Mouse (Mus musculus): ENCODE measurements at regions not wholly inside any gene's neighbourhood (a gene's known extent, or its start where the extent isn't known, plus 50 kb on each side); places are given as distances from the start of the nearest gene placed in this dataset.

DNA sequence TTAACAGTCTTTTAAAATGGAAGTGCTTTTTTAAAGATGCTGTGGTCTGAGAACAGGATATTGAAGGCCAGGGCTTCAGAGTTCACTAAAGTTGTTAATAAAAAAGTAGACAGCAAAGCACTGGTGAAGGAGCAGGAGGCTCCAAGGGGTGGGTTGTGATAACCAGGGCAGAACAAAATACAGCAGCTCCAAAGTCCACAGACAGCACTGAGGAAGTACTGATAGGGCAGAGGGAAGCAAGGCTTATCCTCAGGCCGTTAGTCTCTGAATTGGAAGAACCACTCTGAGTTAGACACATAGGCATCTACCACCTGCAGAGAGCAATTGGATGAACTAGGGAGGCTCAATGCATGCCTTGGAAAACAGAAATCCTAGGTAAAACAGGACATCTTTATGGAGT is 62.1 kb downstream of the P2ry1 start:
- no peak for DNase-seq (ENCODE audit: low spot score)

DNA sequence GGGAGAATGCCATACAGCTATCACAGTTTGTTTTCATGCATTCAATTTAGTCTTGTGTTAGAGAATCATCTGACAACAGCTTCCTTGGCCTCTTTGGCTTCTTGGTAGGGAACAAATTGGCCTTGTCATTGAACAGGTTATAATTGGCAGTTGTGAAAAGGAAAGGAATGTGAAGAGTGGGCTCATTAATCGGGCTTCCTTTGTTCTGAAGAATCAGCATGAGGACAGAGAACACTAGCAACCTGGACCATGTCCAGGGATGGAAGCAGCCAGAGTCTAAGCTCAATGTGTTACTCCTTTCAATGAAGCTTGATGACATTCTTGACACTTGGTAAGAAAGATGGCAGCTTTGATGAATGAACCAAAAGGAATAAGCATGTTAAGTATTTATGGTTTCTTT is 64.5 kb downstream of the P2ry1 start:
- DNase-seq (ENCODE audit: low spot score): no peak

DNA sequence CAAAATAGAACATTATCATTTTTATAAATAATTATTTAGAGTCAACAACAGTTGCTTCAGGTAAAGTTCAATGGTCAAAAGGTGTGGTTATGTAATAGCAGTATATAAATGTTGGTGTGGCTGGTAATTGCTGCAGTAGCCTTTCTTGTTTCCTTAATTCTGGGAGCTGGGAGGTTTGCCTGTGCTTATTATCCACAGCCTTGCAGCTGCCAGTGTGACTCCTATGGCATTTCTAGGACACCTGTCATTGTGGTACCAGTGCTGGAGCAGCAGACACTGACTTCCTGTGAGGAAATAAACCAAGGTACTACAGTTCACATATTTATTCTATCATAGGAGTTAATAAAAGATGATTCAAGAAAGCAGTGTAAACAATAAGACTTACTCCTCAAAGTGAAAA is 65.6 kb downstream of the P2ry1 start:
- DNase-seq (ENCODE audit: low spot score): no peak

DNA sequence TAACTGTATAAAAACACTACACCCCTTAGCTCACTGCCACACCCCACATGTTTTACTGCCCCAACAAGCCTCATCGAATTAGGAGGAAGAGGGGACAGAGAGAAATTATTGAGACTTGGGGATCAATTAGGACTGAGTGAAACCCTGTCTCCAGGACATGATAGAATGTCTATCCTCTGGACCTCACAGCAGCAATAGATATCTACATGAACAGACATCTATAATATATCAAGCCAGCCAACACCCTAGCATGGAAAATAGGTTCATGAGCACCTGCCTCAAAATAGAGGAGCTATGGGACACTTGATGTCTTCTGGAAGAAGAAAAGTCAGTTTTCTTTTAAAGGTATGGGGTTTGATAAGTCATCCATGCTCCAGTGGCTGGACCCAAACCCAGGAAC is 68.4 kb downstream of the P2ry1 start:
- no peak for DNase-seq (ENCODE audit: low spot score)

DNA sequence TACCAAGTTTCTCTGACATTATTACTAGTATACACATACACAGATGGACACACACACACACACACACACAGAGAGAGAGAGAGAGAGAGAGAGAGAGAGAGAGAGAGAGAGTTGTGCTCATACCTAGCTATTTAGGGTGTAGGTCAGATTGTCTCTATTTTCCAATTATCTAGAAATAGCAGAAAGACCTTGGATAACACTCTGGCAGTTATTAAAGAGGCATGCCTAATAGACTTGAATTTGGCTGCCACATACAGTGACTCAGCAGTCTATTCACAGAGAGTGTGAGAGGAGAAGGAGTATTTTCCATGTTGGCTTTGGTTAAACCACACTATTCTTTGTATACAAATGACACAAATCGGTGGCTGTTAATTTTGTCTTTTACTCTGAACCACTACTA is 69.7 kb downstream of the P2ry1 start:
- DNase-seq (ENCODE audit: low spot score): peak; percentile 33

DNA sequence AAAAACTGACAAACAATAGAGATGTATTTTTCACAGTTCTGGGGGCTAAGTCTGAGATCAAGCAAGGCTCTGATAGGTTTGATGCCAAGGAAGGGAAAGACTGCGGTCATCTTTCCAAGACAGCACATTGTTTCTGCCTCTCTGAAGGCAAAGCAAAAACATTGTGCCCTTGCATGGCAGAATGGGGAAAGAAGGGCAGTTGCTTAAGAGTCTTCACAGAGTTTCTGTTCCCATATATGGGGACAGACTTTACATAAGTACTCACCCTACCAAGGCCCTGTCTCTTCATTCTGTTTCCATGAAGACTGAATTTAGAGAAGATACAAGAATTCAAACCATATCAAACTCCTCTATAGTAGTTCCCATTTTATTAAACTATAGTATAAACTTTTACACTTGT is 70.5 kb downstream of the P2ry1 start:
- no peak for DNase-seq (ENCODE audit: low spot score)

DNA sequence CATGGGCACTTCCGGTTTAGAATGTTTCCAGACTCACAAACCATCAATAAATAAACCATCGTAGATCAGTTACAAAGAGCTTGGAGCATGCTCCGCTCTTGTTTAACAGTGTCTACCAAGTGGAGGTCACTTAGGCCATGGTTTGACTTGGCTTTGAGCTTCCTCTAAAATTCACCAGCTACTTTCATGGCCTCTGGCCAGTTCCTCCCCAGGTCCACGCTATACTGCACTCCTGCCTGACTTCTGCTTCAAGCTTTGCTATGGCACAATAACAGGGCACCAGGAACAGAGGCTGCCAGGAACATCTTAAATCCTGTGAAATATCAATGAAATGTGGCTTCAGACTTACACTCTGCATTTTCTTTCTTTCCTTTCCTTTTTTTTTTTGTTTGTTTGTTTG is 71.2 kb downstream of the P2ry1 start:
- no peak for DNase-seq (ENCODE audit: low spot score)

DNA sequence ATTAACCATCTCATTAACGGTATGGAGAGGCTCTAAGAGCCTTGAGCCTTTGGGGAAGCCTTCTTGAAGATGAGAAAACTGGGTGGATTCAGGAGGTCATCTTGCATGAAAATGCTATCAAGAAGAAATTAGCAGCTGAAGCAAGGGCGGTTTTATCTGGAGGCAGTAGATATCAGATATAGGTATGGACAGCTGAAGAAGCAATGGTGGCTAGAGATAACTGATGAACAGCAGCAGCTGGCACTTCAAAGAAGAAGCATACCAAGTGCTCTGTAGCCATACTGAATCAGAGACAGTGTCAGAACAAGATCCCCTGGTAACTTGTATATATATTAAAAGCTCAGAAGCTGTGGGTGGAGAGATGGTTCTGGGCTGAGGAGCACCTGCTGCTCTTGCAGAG is 73.2 kb downstream of the P2ry1 start:
- DNase-seq (ENCODE audit: low spot score): no peak

DNA sequence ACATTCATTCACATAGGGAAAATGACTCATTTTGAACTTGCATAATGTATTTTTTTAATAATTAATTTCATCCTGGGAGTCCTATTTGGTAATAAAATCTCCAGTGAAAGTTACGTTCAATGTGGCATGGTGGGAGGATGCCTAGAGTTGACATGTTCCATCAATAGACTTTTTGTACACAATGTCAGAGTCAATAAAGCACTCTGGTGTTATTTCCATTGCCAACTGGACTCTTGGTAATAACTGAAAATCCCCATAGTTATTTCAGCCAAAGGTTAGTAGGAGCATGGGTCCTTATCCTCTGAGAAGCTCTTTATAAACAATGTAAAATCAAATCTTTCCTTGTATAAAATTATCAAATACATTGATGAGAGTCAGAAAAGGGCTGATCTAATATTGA is 87.3 kb downstream of the P2ry1 start:
- no peak for DNase-seq (ENCODE audit: low spot score)

DNA sequence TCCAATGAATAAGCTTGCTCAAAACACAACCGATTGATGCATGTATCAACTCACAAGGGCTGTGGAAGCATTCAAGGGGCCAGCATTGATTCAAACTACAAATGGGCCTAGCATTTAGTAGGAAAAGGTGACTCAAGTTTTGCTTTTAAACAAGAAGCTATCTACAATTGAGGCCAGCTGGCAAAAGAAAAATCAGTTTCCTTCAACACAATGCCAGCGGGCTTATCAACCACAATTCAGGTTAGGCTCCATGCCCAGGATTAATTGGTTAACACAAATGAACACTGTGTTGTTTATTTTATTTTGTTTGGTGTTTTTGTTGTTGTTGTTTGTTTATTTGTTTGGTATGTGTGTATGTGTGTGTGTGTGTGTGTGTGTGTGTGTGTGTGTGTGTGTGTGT is 89.4 kb downstream of the P2ry1 start:
- no peak for DNase-seq (ENCODE audit: low spot score)

DNA sequence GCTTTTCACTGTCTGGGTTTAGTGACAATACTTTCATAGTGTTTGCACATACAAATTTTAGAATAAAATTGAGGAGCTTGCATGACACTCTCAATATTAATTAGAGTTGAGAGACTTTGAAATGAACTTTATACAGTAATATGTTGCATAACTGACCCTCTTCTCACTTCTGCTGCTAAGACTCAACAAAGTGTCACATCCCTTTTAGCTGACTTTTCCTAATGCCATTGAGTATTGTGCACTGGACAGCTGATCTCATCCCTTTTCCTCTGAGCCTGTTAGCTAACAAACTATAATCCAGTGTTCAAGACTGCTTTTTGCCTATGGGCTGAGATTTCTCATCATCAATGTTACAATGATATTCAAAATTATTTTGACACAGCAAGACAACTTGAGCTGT is 113.8 kb downstream of the P2ry1 start:
- DNase-seq (ENCODE audit: low spot score): no peak

DNA sequence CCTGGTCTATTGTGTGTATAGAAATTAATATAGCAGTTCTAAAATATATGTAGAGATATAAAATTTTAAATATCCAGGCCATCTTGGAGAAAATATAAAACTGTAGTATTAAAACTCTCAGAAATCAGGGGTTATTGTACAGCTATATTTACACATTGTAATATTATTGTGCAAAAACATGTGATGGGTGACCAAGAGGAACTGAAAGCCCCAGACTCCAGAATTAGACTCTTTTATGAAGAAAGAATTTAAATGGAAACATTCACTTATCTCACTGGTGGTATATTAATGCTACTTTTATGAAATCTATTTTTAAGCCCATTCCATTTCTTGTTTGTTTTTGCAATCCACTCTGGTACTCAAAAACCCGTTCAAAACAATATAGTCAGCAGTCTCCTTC is 130.5 kb downstream of the P2ry1 start:
- DNase-seq (ENCODE audit: low spot score): no peak

DNA sequence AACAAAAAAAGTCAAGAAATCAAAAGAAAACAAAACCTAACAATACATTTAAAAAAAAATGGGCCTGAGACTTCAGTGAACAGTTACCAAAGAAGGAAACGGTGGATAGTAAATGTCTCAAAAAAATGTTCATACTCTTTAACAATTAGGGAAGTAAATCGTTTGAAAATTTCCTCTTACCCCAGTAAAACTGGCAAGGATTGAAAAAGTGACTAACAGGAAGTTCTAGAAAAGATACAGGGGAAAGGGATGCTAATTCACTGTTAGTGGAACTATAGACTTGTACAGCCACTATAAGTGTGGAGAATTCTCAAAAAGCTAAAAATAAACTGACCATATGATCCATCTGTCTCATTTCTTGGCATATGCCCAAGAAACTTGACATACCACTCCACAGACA is 151.5 kb downstream of the P2ry1 start:
- no peak for DNase-seq (ENCODE audit: low spot score)

DNA sequence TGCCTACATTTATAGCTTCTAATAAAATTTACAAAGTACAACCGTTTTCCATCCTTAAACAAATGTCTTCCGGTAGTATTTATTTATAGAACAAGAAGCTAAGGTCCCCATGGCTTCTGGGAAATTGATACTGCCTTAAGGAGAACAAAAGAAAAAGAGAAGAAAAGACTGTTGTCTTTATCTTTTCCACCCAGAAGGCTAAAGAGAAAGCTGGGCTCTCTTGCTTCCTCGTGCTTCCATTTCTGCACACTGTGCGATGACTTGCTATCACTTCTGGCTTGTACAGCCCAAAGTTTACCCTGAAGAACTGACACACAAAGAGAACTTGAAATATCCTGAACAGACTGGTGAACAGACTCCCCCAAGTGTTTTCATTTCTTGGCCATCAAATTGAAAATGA is 157.2 kb downstream of the P2ry1 start:
- no peak for DNase-seq (ENCODE audit: low spot score)

DNA sequence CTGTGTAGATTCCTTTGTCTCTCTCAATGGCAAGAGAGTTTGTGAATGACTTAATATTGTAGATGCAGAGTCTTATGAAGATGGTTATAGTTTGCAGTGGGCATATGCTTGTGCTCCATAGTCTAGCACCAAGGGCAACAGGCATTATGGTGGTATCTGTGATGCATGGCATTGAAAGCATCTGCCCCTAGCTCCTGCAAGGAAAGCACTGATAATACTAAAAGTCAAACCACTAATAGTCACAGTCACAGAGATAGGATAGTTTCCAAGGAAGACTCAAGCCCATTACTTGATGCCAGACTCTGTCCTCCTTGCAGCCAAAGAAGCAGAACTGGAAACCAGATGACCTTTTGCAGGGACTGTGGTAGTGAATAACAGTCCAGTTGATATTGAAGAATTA is 158.8 kb downstream of the P2ry1 start:
- no peak for DNase-seq (ENCODE audit: low spot score)

DNA sequence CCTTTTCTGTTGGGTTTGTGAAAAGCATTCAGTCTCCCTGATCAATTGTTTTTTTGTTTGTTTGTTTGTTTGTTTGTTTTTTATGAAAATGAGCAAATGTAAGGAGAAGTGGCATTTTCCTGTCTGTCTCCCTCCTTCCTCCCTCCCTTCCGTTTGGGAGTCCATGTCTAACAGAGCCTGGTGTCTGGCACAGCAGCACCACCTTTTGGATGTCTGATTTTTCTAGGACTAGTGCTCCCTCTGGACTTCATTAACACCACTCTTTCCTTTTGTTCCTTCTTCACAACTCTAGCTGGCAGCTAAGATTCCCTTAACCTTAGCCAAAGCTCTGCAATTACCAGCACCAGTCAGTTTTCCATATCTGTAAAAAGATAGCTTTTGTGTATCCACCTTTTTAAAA is 175.6 kb upstream of the Rap2b start:
- DNase-seq (ENCODE audit: low spot score): peak; percentile 28

DNA sequence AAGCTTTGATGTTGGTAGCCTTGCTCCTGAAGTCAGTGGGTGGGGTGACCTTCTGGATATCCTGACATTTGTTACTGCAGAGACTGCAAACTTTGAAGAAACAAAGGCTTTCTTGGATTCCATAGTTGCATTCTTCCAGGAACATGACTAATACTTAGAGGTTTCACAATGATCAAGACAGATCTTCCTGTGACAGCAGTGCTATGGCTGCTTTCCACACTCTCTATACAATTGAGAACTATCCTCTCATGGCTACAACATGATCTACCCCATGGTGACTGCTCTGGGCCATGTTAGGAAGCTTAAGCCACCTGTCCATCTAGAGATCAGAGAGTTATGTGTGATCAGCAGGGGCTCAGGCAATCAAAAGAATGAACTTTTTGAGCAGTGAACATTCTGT is 172.8 kb upstream of the Rap2b start:
- DNase-seq (ENCODE audit: low spot score): no peak

DNA sequence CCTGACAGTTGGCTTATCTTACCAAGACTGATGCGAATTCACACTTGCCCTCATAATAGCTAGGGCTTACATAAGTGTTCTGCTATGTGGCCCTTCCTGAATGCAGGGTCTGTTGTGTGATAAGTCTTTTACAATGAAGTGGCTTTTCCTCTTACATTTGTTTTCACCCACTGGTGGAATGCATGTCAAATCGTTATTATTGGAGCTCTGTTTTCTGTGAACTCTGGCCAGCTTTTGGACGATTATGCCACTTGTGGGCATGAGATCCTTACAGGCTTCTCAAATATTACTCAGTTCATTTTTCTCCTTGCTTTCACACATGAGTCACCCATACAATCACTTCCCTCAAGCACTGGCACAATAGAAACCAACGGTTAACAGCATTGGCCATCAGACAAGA is 144.9 kb upstream of the Rap2b start:
- no peak for DNase-seq (ENCODE audit: low spot score)

DNA sequence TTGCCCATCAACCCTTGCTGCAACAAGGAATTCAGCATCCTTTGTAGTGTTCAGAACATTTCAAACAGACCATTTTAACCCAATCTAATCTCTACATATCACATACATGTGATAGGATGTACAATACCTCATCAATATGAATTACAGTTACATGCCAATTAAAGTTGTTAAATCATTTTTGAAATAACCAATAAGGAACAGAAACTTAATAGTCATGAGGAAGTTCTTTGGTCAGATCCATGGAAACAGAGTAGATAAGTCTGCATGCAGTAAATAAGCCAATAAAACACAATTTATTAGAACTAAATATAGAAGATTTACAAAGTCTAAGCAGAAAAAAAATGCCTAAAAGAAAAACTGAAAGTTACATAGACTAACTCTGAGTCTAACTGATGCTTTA is 136.9 kb upstream of the Rap2b start:
- no peak for DNase-seq (ENCODE audit: low spot score)

DNA sequence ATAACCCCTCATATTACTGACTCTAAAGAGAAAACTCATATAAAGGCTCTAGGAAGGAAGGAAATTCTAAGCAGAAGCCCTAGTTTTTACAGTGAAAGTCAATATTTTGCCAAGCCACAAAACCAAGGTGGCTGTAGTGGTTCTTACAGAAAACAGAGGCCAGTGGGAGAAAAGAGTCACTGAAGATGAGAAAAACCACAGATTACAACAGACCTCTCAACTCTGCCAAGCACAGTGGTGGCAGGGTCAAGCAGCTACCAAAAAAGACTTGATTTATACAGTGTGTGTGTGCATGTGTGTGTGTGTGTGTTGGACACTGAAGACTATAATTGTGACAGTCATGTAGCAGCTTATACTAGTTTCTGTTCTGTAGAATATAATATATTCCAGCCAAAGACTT is 136.4 kb upstream of the Rap2b start:
- DNase-seq (ENCODE audit: low spot score): no peak

DNA sequence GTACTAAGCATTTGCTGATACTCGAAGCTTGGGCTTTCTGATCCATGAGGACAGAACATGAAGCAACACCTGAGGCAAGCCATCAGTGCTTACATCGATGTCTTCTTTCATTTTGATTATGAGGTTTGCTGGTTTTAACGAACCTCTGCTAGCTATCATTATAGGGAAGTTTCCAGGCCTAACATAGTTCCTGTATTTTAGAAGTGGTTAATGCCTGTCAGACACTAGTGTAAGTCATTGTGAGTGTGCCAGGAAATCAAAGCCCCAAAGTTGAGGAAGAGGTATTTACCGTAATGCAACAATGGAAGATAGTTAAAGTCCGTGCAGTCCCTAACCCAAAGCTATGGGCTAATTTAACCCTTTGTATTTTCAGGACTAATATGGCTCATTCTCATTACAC is 120.1 kb upstream of the Rap2b start:
- no peak for DNase-seq (ENCODE audit: low spot score)

DNA sequence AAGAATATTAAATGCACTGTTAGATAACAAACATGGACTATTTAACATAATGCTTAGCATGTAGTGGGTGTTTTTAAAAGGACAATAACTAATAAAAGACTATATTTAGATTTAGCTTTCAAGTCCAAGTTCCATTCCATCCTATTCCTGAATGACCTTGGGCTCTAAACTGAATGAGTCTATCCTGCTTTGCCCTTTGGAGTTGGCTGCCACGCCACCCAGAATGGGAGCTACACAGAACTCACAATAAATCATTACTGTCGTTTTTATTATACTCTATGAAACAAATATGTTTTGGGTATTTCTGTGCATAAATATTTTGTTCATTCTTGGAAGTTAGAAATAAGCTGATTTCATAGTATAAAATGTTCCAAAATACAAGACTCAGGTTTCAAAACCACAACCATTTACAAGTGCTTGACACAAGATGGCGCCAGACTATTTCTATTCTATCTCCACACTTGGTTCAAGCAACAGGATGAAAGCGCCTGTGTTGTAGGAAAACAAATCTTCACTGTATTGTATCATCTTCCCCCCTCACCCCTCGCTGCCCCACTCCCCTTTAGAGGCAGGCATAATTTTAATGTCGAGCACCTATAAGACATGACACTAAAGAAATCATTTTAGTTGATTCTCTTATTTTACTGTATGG is 117.4 kb upstream of the Rap2b start:
- DNase-seq (ENCODE audit: low spot score): peak; percentile 35

DNA sequence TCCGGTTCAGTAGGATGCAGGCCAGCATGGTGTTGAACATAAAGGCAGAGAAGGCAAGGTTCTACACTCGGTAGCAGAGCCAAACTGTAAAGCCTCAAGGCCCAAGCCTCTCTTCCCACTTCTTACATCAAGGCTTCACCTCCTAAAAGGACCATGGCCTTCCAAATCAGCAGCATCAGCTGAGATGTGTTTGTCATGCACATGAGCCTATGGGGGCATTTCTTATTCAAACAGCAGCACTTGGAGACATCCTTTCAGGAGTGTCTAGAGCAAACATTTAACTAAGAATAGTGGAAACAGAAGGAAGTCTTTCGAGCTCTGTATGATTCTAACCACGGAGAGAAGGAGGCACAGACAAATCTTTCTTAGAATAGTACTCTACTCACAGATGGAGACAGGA is 115.0 kb upstream of the Rap2b start:
- no peak for DNase-seq (ENCODE audit: low spot score)

DNA sequence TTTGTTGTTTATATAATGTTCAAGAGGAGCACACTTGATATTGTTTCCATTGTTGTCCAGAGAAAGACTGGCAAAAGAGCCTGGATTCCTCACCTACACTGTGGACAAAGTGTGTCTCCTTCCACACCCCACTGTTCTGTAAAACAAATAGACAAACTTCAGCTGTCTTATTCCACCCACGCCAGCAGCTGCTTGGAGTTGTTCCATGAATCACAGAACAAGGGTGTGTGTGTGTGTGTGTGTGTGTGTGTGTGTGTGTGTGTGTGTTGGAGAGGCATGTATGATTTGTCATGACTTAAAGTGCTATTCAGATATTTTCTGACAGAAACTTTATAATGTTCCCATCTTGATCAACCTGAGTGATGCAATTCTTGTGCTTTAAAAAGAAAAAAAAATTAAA is 114.1 kb upstream of the Rap2b start:
- peak; percentile 18 for DNase-seq (ENCODE audit: low spot score)

DNA sequence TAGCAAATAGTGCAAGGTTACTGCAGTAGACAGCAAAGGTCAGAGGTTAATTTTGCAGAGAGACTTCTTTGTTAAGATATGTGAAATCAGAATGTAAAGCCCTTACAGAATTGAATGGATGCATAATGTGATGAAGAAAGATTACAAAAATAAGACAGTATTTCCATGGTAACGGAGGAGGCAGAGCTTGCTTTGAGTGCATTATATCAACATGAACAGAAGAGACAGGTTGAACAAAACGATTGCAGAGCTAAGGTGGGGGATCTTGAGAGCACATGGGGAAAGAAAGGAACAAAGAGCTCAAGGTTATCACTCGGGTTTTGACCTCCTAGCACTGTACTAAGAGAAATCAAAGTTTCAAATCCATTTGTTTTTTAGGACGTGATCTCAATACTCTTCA is 106.2 kb upstream of the Rap2b start:
- DNase-seq (ENCODE audit: low spot score): no peak

Data from heart, adult 8-10 months (tissue).